Mouse (Mus musculus) forebrain, embryonic 14.5 days (tissue): ENCODE measurements at regions not wholly inside any gene's neighbourhood (a gene's known extent, or its start where the extent isn't known, plus 50 kb on each side); places are given as distances from the start of the nearest gene placed in this dataset.
A peak's percentile ranks its signal among the peaks of the same experiment; 100 is the strongest.

Experiments used
- ATAC-seq: fragments of 200-750 bp; cut with Nextera tagmentation; 2 replicates; pipeline ENCODE4 v1.8.0; 2017; ENCODE audit warnings: mild to moderate bottlenecking, moderate library complexity
- DNase-seq: peaks from one replicate; pipeline ENCODE4 v3.0.0-alpha.2; 2015; ENCODE audit warnings: low spot score
- H3K27ac ChIP-seq: fragments of 300-500 bp; sonication (generic); 2 replicates; pipeline ENCODE4 v1.5.1; 2014; ENCODE audit warnings: low read depth, mild to moderate bottlenecking, control low read depth, low read length, moderate library complexity
- H3K27me3 ChIP-seq: fragments of 300-500 bp; sonication (generic); replicated peaks from 2 replicates; pipeline ENCODE4 v1.6.1; 2014; ENCODE audit warnings: low read length, control low read depth, mixed read lengths; ENCODE audit not compliant: control insufficient read depth, insufficient read depth
- H3K36me3 ChIP-seq: fragments of 300-500 bp; sonication (generic); 2 replicates; pipeline ENCODE4 v1.6.1; 2014; ENCODE audit warnings: low read length, control low read depth; ENCODE audit not compliant: control insufficient read depth, insufficient read depth
- H3K4me1 ChIP-seq: fragments of 300-500 bp; sonication (generic); 2 replicates; pipeline ENCODE4 v1.6.1; 2014; ENCODE audit warnings: antibody characterized with exemption, low read length, control low read depth; ENCODE audit not compliant: control insufficient read depth, insufficient read depth
- H3K4me2 ChIP-seq: fragments of 300-500 bp; sonication (generic); 2 replicates; pipeline ENCODE4 v1.6.1; 2014; ENCODE audit warnings: mild to moderate bottlenecking, control low read depth, low read length
- H3K4me3 ChIP-seq: fragments of 300-500 bp; sonication (generic); 2 replicates; pipeline ENCODE4 v1.5.1; 2014; ENCODE audit warnings: low read depth, low read length, control low read depth
- H3K9ac ChIP-seq: fragments of 300-500 bp; sonication (generic); 2 replicates; pipeline ENCODE4 v1.6.1; 2014; ENCODE audit warnings: mild to moderate bottlenecking, low read length, control low read depth, moderate library complexity
- H3K9me3 ChIP-seq: fragments of 300-500 bp; sonication (generic); replicated peaks from 2 replicates; pipeline ENCODE4 v1.6.1; 2016; ENCODE audit warnings: low read length, control low read depth, mixed read lengths; ENCODE audit not compliant: control insufficient read depth
- WGBS: fragments of 180-500 bp; shearing (Covaris S2); extraction: QIAGEN DNeasy Blood & Tissue Kit; methylation state at CpG from one replicate; pipeline ENCODE4 v1.1.7; 2014; 5-methylcytosine and 5-hydroxymethylcytosine counted together

GRCm38 (mm10) chr4:131325200-131325599 lies 381.0 kb downstream of the Matn1 start:
- WGBS = 81% methylated on average over 11 of the region's 11 CpGs
- H3K36me3 ChIP-seq = no peaks in the 10 kb centered on the region
- H3K4me3 ChIP-seq = no peak overlapping the region
- peak; percentile 37 for DNase-seq
- H3K9ac ChIP-seq = no peak overlapping the region
- no peaks in the 10 kb centered on the region for H3K4me1 ChIP-seq
- peak; percentile 46; the same call in 1 of the 2 replicates for ATAC-seq
- no peak overlapping the region for H3K4me2 ChIP-seq
- no peaks in the 10 kb centered on the region for H3K9me3 ChIP-seq
- H3K27ac ChIP-seq = peak overlapping the region; percentile 35
- H3K27me3 ChIP-seq = no peaks in the 10 kb centered on the region

- Histone ChIP-seq H3K27ac (no peak overlapping the region), H3K27me3 (no peaks in the 10 kb centered on the region), H3K9ac (no peak overlapping the region), H3K4me1 (no peaks in the 10 kb centered on the region), H3K4me3 (no peak overlapping the region), H3K9me3 (no peaks in the 10 kb centered on the region), H3K4me2 (no peak overlapping the region), H3K36me3 (no peaks in the 10 kb centered on the region)
- ATAC-seq (no peak), DNase-seq (no peak)
- 89% methylated on average over 3 of the region's 3 CpGs for WGBS
Measured at GRCm38 (mm10) chr4:131325609-131326008, 381.4 kb downstream of the Matn1 start.

- 57% methylated on average over 5 of the region's 5 CpGs for WGBS
- H3K9ac ChIP-seq = no peak overlapping the region
- no peaks in the 10 kb centered on the region for H3K27me3 ChIP-seq
- no peak overlapping the region for H3K4me3 ChIP-seq
- no peaks in the 10 kb centered on the region for H3K4me1 ChIP-seq
- ATAC-seq (no peak), DNase-seq (no peak)
- H3K27ac ChIP-seq = no peak overlapping the region
- no peaks in the 10 kb centered on the region for H3K36me3 ChIP-seq
- no peak overlapping the region for H3K4me2 ChIP-seq
- H3K9me3 ChIP-seq = no peaks in the 10 kb centered on the region
Measured at GRCm38 (mm10) chr4:131329398-131329797, 385.2 kb downstream of the Matn1 start.

- ATAC-seq (no peak), DNase-seq (no peak)
- H3K9ac ChIP-seq = no peak overlapping the region
- H3K27me3 ChIP-seq = no peaks in the 10 kb centered on the region
- no peaks in the 10 kb centered on the region for H3K36me3 ChIP-seq
- no peak overlapping the region for H3K27ac ChIP-seq
- 89% methylated on average over 4 of the region's 4 CpGs for WGBS
- H3K4me2 ChIP-seq = no peak overlapping the region
- no peak overlapping the region for H3K4me3 ChIP-seq
- H3K4me1 ChIP-seq = no peaks in the 10 kb centered on the region
- H3K9me3 ChIP-seq = no peaks in the 10 kb centered on the region
Measured at GRCm38 (mm10) chr4:131331646-131332045, 387.5 kb downstream of the Matn1 start.

GRCm38 (mm10) chr4:131336801-131337200 lies 392.6 kb downstream of the Matn1 start:
- Histone ChIP-seq H3K4me2 (no peak overlapping the region), H3K9me3 (no peaks in the 10 kb centered on the region), H3K36me3 (no peaks in the 10 kb centered on the region), H3K4me3 (no peak overlapping the region), H3K4me1 (no peaks in the 10 kb centered on the region), H3K9ac (no peak overlapping the region), H3K27me3 (no peaks in the 10 kb centered on the region), H3K27ac (no peak overlapping the region)
- ATAC-seq (no peak), DNase-seq (no peak)
- 87% methylated on average over 3 of the region's 3 CpGs for WGBS

- Histone ChIP-seq H3K4me2 (no peak overlapping the region), H3K9ac (no peak overlapping the region), H3K27ac (no peak overlapping the region), H3K4me1 (no peaks in the 10 kb centered on the region), H3K4me3 (no peak overlapping the region), H3K9me3 (no peaks in the 10 kb centered on the region), H3K27me3 (no peaks in the 10 kb centered on the region), H3K36me3 (no peaks in the 10 kb centered on the region)
- 15% methylated on average over 9 of the region's 9 CpGs for WGBS
- DNase-seq (peak; percentile 59), ATAC-seq (no peak)
Measured at GRCm38 (mm10) chr4:131340993-131341695, 397.0 kb downstream of the Matn1 start.

GRCm38 (mm10) chr4:131346727-131347126 lies 402.5 kb downstream of the Matn1 start:
- no peak overlapping the region for H3K9ac ChIP-seq
- H3K4me1 ChIP-seq = 0 out of 2 replicates have a peak, but pooled peaks cover 3% of the 10 kb centered on the region
- H3K27ac ChIP-seq = no peak overlapping the region
- no peaks in the 10 kb centered on the region for H3K9me3 ChIP-seq
- H3K27me3 ChIP-seq = no peaks in the 10 kb centered on the region
- DNase-seq = no peak
- WGBS = 52% methylated on average over 3 of the region's 3 CpGs
- no peak overlapping the region for H3K4me2 ChIP-seq
- no peak overlapping the region for H3K4me3 ChIP-seq
- H3K36me3 ChIP-seq = no peaks in the 10 kb centered on the region
- ATAC-seq = no peak

- no peak for ATAC-seq
- no peaks in the 10 kb centered on the region for H3K36me3 ChIP-seq
- no peak overlapping the region for H3K27ac ChIP-seq
- peak; percentile 41 for DNase-seq
- H3K4me3 ChIP-seq = no peak overlapping the region
- WGBS = 26% methylated on average over 7 of the region's 7 CpGs
- no peaks in the 10 kb centered on the region for H3K27me3 ChIP-seq
- H3K4me1 ChIP-seq = 0 out of 2 replicates have a peak, but pooled peaks cover 3% of the 10 kb centered on the region
- H3K4me2 ChIP-seq = no peak overlapping the region
- H3K9ac ChIP-seq = no peak overlapping the region
- H3K9me3 ChIP-seq = no peaks in the 10 kb centered on the region
Measured at GRCm38 (mm10) chr4:131350268-131350667, 406.1 kb downstream of the Matn1 start.

GRCm38 (mm10) chr4:131354908-131355307 lies 410.7 kb downstream of the Matn1 start:
- ATAC-seq (no peak), DNase-seq (no peak)
- H3K27me3 ChIP-seq = no peaks in the 10 kb centered on the region
- no peaks in the 10 kb centered on the region for H3K36me3 ChIP-seq
- no peak overlapping the region for H3K4me3 ChIP-seq
- H3K27ac ChIP-seq = no peak overlapping the region
- 0 out of 2 replicates have a peak, but pooled peaks cover 3% of the 10 kb centered on the region for H3K4me1 ChIP-seq
- no peaks in the 10 kb centered on the region for H3K9me3 ChIP-seq
- WGBS = 97% methylated on average over 3 of the region's 3 CpGs
- no peak overlapping the region for H3K9ac ChIP-seq
- no peak overlapping the region for H3K4me2 ChIP-seq
